Mouse (Mus musculus): ENCODE data around the gene Erg28.

- no peak for TF ChIP-seq CTCF (IDR thresholded peaks at IDR 0.05; ENCODE audit: low read depth)
- no peak for TF ChIP-seq EP300 (IDR thresholded peaks at IDR 0.05; ENCODE audit: low read depth)
Measured at GRCm38 (mm10) chr12:85825361-85825760, 1.0 kb upstream of the Erg28 start.
